Comparison of ENCODE assay signal across 21 mouse cellular contexts in genomic region chrX:143012334-143012733, GRCm38 (mm10). TPM values are rescaled to one million over a fixed set of nuclear protein-coding genes. Genes with fewer than 3 reads are reported as not detected.
DNase-seq lines count a peak whose midpoint lies in the region; ATAC-seq and TF ChIP-seq lines count a peak whose summit lies in the region.
"Had no signal": no experiment of that assay in that cellular context is flagged by ENCODE, and none has a peak within 500 bp of the region (broad histone marks: within the 10 kb centered on the region; RNA-seq: fewer than 3 reads in every experiment).

No protein-coding gene starts in this region.

- 25% methylated on average over 3 of the region's 3 CpGs for WGBS in liver, embryonic 15.5 days (ENCODE audit: insufficient replicate concordance)

- peaks cover 0 to 13% of the 10 kb centered on the region in 2 experiments; a peak in 2 of 4 replicates for H3K36me3 ChIP-seq in MEL (ENCODE audit: control insufficient read depth in 1 of 2, insufficient read depth in 2 of 2, low read length in 2 of 2)
- H3K36me3 ChIP-seq in liver, embryonic 15.5 days (replicated peaks) = no peaks in the 10 kb centered on the region
- H3K36me3 ChIP-seq: embryonic facial prominence, embryonic 10.5 days; forebrain, embryonic 12.5 days; heart, embryonic 15.5 days; hindbrain, embryonic 10.5 days had no signal

- H3K9me3 ChIP-seq in MEL (replicated peaks; ENCODE audit: insufficient read depth, low read length) = no peaks in the 10 kb centered on the region
- H3K9me3 ChIP-seq in liver, embryonic 15.5 days (replicated peaks) = no peaks in the 10 kb centered on the region
- H3K9me3 ChIP-seq: embryonic facial prominence, embryonic 10.5 days; forebrain, embryonic 12.5 days; heart, embryonic 15.5 days; hindbrain, embryonic 10.5 days had no signal

- no peak overlapping the region for H3K9ac ChIP-seq in MEL (ENCODE audit: control insufficient read depth, low read depth, low read length, poor library complexity, severe bottlenecking)
- no peak overlapping the region for H3K9ac ChIP-seq in liver, embryonic 15.5 days
- H3K9ac ChIP-seq: forebrain, embryonic 12.5 days; heart, embryonic 15.5 days; hindbrain, embryonic 14.5 days had no signal

- TF ChIP-seq POLR2A in MEL (IDR thresholded peaks at IDR 0.05; ENCODE audit: control insufficient read depth in 1 of 2, insufficient read depth in 1 of 2, low read depth in 1 of 2, low read length in 2 of 2, poor library complexity in 1 of 2) = no peak

- peaks cover 3 to 11% of the 10 kb centered on the region in 2 experiments; a peak in 2 of 4 replicates for H3K4me1 ChIP-seq in MEL (ENCODE audit: control insufficient read depth in 1 of 2, insufficient read depth in 2 of 2, low read length in 2 of 2)
- H3K4me1 ChIP-seq in liver, embryonic 15.5 days (replicated peaks) = peaks cover 34% of the 10 kb centered on the region
- H3K4me1 ChIP-seq: embryonic facial prominence, embryonic 10.5 days; forebrain, embryonic 12.5 days; heart, embryonic 15.5 days; hindbrain, embryonic 10.5 days had no signal

- H3K4me2 ChIP-seq in liver, embryonic 15.5 days = peak overlapping the region; percentile 25; the same call in 1 of the 2 replicates
- H3K4me2 ChIP-seq: forebrain, embryonic 12.5 days; heart, embryonic 11.5 days; heart, embryonic 15.5 days; hindbrain, embryonic 14.5 days had no signal

- H3K27me3 ChIP-seq in MEL (ENCODE audit: control insufficient read depth in 1 of 2, insufficient read depth in 2 of 2, low read length in 2 of 2) = no peaks in the 10 kb centered on the region
- H3K27me3 ChIP-seq in liver, embryonic 15.5 days = no peaks in the 10 kb centered on the region
- H3K27me3 ChIP-seq: heart, embryonic 15.5 days had no signal

- no peak for TF ChIP-seq RAD21 in MEL (IDR thresholded peaks at IDR 0.05; ENCODE audit: low read depth, low read length)

- DNase-seq in MEL (ENCODE audit: low read depth, low spot score) = peak; percentile 41
- no peak for DNase-seq in left cerebral cortex, postnatal 14 days (ENCODE audit: low spot score in 2 of 2)
- no peak for DNase-seq in frontal cortex, postnatal 36 days (ENCODE audit: low spot score in 2 of 2)
- no peak for DNase-seq in layer of hippocampus, adult 9-11 months
- DNase-seq: adrenal gland, adult 2 months; adrenal gland, postnatal 25 days; cerebellum, adult 18-20 months; cerebellum, adult 9-11 months; gastrocnemius, postnatal 14 days; heart, adult 2 months had no signal

- peak overlapping the region in 1 of 2 experiments; percentile 8; a peak in 2 of 4 replicates for H3K4me3 ChIP-seq in MEL (ENCODE audit: control insufficient read depth in 1 of 2, insufficient read depth in 1 of 2, low read depth in 2 of 2, low read length in 2 of 2)
- no peak overlapping the region for H3K4me3 ChIP-seq in liver, embryonic 15.5 days (replicated peaks)
- H3K4me3 ChIP-seq: embryonic facial prominence, embryonic 10.5 days; erythroblast, embryonic 14.5 days; forebrain, embryonic 12.5 days; heart, adult 2 months; heart, embryonic 15.5 days; hindbrain, embryonic 10.5 days had no signal

- TF ChIP-seq CTCF in MEL (IDR thresholded peaks at IDR 0.05 in 2 of 3, conservative IDR thresholded peaks at IDR 0.05 in 1 of 3; ENCODE audit: control insufficient read depth in 1 of 3, insufficient read depth in 1 of 3, low read depth in 2 of 3, low read length in 3 of 3, poor library complexity in 1 of 3, severe bottlenecking in 1 of 3) = no peak

- peak; percentile 66 for ATAC-seq in erythroid progenitor cell, adult 5-6 weeks (replicated peaks; ENCODE audit: low FRiP score, poor library complexity, severe bottlenecking)
- ATAC-seq in liver, embryonic 15.5 days (ENCODE audit: insufficient read depth) = peak; percentile 75
- peak; percentile 56; the same call in 1 of the 2 replicates for ATAC-seq in megakaryocyte-erythroid progenitor cell, adult 5-6 weeks (replicated peaks; ENCODE audit: low FRiP score, low TSS enrichment, poor library complexity, severe bottlenecking)
- ATAC-seq: forebrain, embryonic 16.5 days had no signal

- no peak; a peak in 1 of 4 replicates for TF ChIP-seq EP300 in MEL (IDR thresholded peaks at IDR 0.05; ENCODE audit: low read depth in 1 of 2, low read length in 2 of 2)

- intact Hi-C loops in left cerebral cortex, postnatal 14 days (cut with DNase I) = no loop called here

- H3K27ac ChIP-seq in MEL (ENCODE audit: control insufficient read depth, low read depth, low read length) = 0 out of 2 replicates have a peak overlapping the region, but pooled peaks have one; percentile 27
- peak overlapping the region; percentile 76 for H3K27ac ChIP-seq in liver, embryonic 15.5 days (replicated peaks)
- H3K27ac ChIP-seq: embryonic facial prominence, embryonic 10.5 days; forebrain, embryonic 12.5 days; heart, adult 2 months; heart, embryonic 15.5 days; hindbrain, embryonic 10.5 days; hindbrain, embryonic 14.5 days had no signal

- no peaks in the 10 kb centered on the region for H3K79me2 ChIP-seq in MEL (ENCODE audit: control insufficient read depth, insufficient read depth, low read length, poor library complexity)

TF ChIP-seq in MEL, 35 proteins besides CTCF, POLR2A, EP300 and RAD21:
- TF ChIP-seq ZC3H11A (IDR thresholded peaks at IDR 0.05; ENCODE audit: low read depth, low read length) = no peak
- TF ChIP-seq USF1 (IDR thresholded peaks at IDR 0.05; ENCODE audit: low read depth, low read length) = no peak
- TF ChIP-seq RCOR1 (IDR thresholded peaks at IDR 0.05; ENCODE audit: low read depth, low read length) = no peak

RNA-seq across cellular contexts. Expression of gene Ammecr1, which starts 45.8 kb away (rescaled TPM):
- 15.1 and 16.3 TPM in 2 replicates for total RNA-seq in MEL (2012; rRNA removed)
- 10 to 100 TPM; 23.6 to 62.1 TPM for polyA plus RNA-seq in MEL (2012; ENCODE audit: insufficient read depth in 1 of 2, insufficient read length in 2 of 2, low read depth in 1 of 2, low replicate concordance in 2 of 2, missing spikeins in 1 of 2)
- total RNA-seq in erythroid progenitor cell, adult 5-6 weeks (2015; ENCODE audit: low replicate concordance) = 39.6 and 79.6 TPM in 2 replicates
- 36.4 and 37.0 TPM in 2 replicates for total RNA-seq in erythroid progenitor cell, adult 5-6 weeks (2017; ENCODE audit: low replicate concordance)
- 9.4 and 10.9 TPM in 2 replicates for polyA plus RNA-seq in liver, embryonic 15.5 days (2015; fragmentation: Nextera tagmentation; extraction: Ambion mirVana)
- total RNA-seq in megakaryocyte-erythroid progenitor cell, adult 5-6 weeks (2014; fragmentation: Nextera tagmentation) = 72.0 and 76.0 TPM in 2 replicates
- total RNA-seq in megakaryocyte-erythroid progenitor cell, adult 5-6 weeks (2017) = 33.1 and 44.6 TPM in 2 replicates
- total RNA-seq in left cerebral cortex, postnatal 14 days (2021) = 1 to 10 TPM; 3.8 to 3.9 TPM
